Mouse (Mus musculus) spleen, adult 2 months (tissue): ENCODE data around the gene Fam167b.

Experiments used
- CTCF ChIP-seq: fragments of 200-500 bp; IDR thresholded peaks from 2 replicates; pipeline ENCODE4 v1.5.1; 2011; ENCODE audit warnings: mild to moderate bottlenecking, inconsistent platforms; ENCODE audit not compliant: insufficient read depth, insufficient read length, insufficient replicate concordance; ENCODE audit errors: extremely low read depth
- POLR2A ChIP-seq: fragments of 200-500 bp; IDR thresholded peaks from 2 replicates; pipeline ENCODE4 v1.6.1; 2011; ENCODE audit warnings: low read depth, low read length, inconsistent platforms

DNA sequence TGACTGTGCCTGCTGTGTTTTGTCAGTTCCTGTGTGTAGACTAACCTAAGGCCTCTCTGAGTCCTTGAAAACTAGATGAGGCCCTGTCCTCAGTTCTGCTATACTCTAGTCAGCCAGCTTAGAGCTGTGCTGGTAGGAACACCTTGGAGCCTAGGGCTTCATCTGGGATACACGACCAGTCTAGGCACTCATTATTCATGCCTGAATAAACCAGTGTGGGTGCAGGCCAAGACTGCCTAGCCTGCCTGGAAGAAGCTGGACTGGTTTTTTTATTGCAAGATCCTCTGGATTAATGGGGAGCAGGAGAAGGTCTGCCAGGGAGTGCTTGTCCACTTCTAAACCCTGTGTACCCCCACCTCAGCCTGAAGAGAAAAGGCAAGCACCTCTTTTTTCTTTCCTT is 8.6 kb upstream of the Fam167b start:
- TF ChIP-seq CTCF (no peak), POLR2A (no peak)
